Mouse (Mus musculus) lung, embryonic 14.5 days (tissue): ENCODE results near the gene Mrnip. TPM values are rescaled to one million over a fixed set of nuclear protein-coding genes. Genes with fewer than 3 reads are reported as not detected.
A peak's percentile ranks its signal among the peaks of the same experiment; 100 is the strongest.

Experiments used
- ATAC-seq: fragments of 200-750 bp; cut with Nextera tagmentation; 2 replicates; pipeline ENCODE4 v1.8.0; 2017; ENCODE audit warnings: mild to moderate bottlenecking, moderate TSS enrichment, moderate library complexity; ENCODE audit not compliant: insufficient read depth
- DNase-seq: peaks from one replicate; pipeline ENCODE4 v3.0.0-alpha.2; 2015
- H3K27ac ChIP-seq: fragments of 300-500 bp; sonication (generic); 2 replicates; pipeline ENCODE4 v1.5.1; 2014; ENCODE audit warnings: low read depth, mild to moderate bottlenecking, moderate library complexity
- H3K27me3 ChIP-seq: fragments of 300-500 bp; sonication (generic); 2 replicates; pipeline ENCODE4 v1.6.1; 2014; ENCODE audit warnings: low read length, control low read depth; ENCODE audit not compliant: insufficient read depth
- H3K36me3 ChIP-seq: fragments of 300-500 bp; sonication (generic); 2 replicates; pipeline ENCODE4 v1.6.1; 2014; ENCODE audit warnings: control low read depth; ENCODE audit not compliant: insufficient read depth
- H3K4me1 ChIP-seq: fragments of 300-500 bp; sonication (generic); 2 replicates; pipeline ENCODE4 v1.6.1; 2014; ENCODE audit warnings: antibody characterized with exemption, control low read depth; ENCODE audit not compliant: insufficient read depth
- H3K4me2 ChIP-seq: fragments of 300-500 bp; sonication (generic); 2 replicates; pipeline ENCODE4 v1.6.1; 2014; ENCODE audit warnings: mild to moderate bottlenecking
- H3K4me3 ChIP-seq: fragments of 300-500 bp; sonication (generic); 2 replicates; pipeline ENCODE4 v1.5.1; 2014; ENCODE audit warnings: low read depth, low read length
- H3K9ac ChIP-seq: fragments of 300-500 bp; sonication (generic); 2 replicates; pipeline ENCODE4 v1.6.1; 2014
- H3K9me3 ChIP-seq: fragments of 300-500 bp; sonication (generic); 2 replicates; pipeline ENCODE4 v1.6.1; 2016; ENCODE audit warnings: low read depth, low read length, control low read depth
- CTCF ChIP-seq: IDR thresholded peaks from 2 replicates; pipeline ENCODE4 v1.5.1; 2016; ENCODE audit warnings: antibody characterized with exemption, low read depth
- WGBS: fragments of 180-500 bp; shearing (Covaris S2); extraction: QIAGEN DNeasy Blood & Tissue Kit; methylation state at CpG from one replicate; pipeline ENCODE4 v1.1.7; 2014; 5-methylcytosine and 5-hydroxymethylcytosine counted together
- polyA plus RNA-seq: library from polyadenylated mRNA; unstranded; fragments of >200 nt; fragmentation: Nextera tagmentation; extraction: Ambion mirVana; gene quantifications from 2 replicates; pipeline ENCODE4 v1.2.1, GENCODE M21; 2014

Mrnip gene
- polyA plus RNA-seq, 1 experiment from 2014 or later, result 18.4 TPM

- H3K27ac ChIP-seq, result no peak overlapping the region
- H3K4me2 ChIP-seq, result peak overlapping the region; percentile 79
- no peak for TF ChIP-seq CTCF
- H3K27me3 ChIP-seq, result no peaks in the 10 kb centered on the region
- 91% methylated on average over 3 of the region's 3 CpGs for WGBS
- peak overlapping the region; percentile 94 for H3K9ac ChIP-seq
- H3K4me3 ChIP-seq, result peak overlapping the region; percentile 96
- ATAC-seq (no peak), DNase-seq (no peak)
- no peaks in the 10 kb centered on the region for H3K9me3 ChIP-seq
- H3K36me3 ChIP-seq, result peaks cover 14% of the 10 kb centered on the region
- peaks cover 24% of the 10 kb centered on the region for H3K4me1 ChIP-seq
Observed at GRCm38 (mm10) chr11:50211322-50212059, 37.2 kb downstream of the Mrnip start.

DNA sequence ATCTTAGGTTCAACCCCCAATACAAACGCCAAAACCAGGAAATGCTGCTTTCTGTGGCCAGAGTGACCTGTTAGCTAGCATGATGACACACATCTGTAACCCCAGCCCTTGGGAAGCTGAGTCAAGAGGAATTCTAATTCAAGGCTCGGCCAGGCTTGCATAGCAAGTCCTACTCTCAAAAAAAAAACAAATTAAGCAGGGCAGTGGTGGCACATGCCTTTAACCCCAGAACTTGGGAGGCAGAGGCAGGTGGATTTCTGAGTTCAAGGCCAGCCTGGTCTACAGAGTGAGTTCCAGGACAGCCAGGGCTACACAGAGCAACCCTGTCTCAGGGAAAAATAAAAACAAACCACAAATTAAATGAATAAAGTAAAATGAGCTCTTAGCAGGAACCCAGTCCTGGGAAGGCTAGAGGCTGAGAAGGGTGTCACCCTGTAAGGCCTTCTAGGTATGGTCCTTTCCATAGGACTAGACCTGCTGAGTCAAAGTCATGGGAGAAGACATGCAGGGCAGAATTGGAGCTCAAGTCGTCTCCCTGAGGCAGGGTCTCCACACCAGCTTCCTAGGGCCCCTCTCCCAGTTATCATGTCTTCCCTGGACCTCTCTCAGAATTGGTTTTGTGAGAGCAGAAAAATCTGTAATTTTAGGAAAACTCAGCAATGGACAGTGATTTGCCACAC is 38.0 kb downstream of the Mrnip start:
- H3K9ac ChIP-seq, result no peak overlapping the region
- DNase-seq (no peak), ATAC-seq (no peak)
- 61% methylated on average over 3 of the region's 3 CpGs for WGBS
- no peak overlapping the region for H3K4me2 ChIP-seq
- H3K4me1 ChIP-seq, result peaks cover 24% of the 10 kb centered on the region
- H3K27me3 ChIP-seq, result no peaks in the 10 kb centered on the region
- no peaks in the 10 kb centered on the region for H3K9me3 ChIP-seq
- no peak overlapping the region; the same call in 1 of the 2 replicates for H3K27ac ChIP-seq
- peaks cover 7% of the 10 kb centered on the region for H3K36me3 ChIP-seq
- no peak for TF ChIP-seq CTCF
- no peak overlapping the region for H3K4me3 ChIP-seq

DNA sequence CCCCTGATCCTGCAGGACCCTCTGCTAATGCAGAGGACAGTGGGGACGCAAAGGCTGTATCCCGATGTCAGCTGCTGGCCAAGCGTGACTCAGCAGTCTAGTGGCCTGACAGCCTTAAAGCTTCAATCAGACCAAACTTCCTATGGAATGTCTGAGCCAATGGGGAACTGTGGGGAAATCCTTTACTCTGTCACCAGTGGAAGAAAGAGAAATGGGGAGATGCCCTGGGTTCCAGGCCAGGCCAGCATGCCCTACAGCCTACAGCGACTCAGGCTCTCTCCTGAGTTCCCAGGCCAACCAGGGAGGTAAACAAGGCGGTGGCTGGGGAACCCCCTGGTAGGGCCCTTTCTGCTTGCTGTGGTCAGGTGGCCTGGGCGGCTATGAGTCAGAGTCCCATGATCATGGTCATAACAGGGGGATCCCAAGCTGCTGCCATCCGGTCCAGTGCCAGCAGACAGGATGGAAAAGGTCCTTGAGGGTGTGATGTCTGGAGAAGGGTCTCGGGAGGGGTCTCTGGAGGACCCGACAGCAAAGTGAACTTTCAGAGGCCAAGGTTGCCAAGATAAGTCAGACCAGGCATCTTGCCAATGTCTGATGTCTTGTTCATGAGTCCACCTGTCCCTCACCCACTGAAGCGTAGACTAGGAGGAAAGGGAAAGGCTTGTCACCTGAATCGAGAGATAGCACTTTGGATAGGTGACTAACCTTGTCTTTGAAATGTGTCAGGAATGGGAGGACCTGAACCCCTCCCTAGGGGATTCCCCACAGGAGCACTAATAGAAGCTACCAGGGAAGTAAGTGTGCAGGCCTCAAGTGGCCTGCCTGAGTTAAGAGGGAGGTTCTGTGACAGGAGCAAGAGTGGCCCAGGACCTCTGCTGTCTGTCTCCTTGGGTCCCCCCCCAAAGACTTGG is 38.9 kb downstream of the Mrnip start:
- Histone ChIP-seq H3K36me3 (no peaks in the 10 kb centered on the region), H3K4me3 (no peak overlapping the region), H3K9me3 (no peaks in the 10 kb centered on the region), H3K4me1 (peaks cover 24% of the 10 kb centered on the region), H3K27ac (no peak overlapping the region; the same call in 1 of the 2 replicates), H3K9ac (no peak overlapping the region), H3K27me3 (no peaks in the 10 kb centered on the region), H3K4me2 (no peak overlapping the region)
- ATAC-seq, result no peak
- WGBS, result 45% methylated on average over 11 of the region's 11 CpGs
- TF ChIP-seq CTCF, result no peak
- DNase-seq, result peak; percentile 55

- Histone ChIP-seq H3K4me1 (peaks cover 17% of the 10 kb centered on the region), H3K36me3 (no peaks in the 10 kb centered on the region), H3K27me3 (no peaks in the 10 kb centered on the region), H3K4me2 (no peak overlapping the region), H3K9ac (no peak overlapping the region), H3K27ac (no peak overlapping the region), H3K9me3 (no peaks in the 10 kb centered on the region), H3K4me3 (no peak overlapping the region)
- DNase-seq, result no peak
- WGBS, result 92% methylated on average over 6 of the region's 6 CpGs
- ATAC-seq, result no peak
- TF ChIP-seq CTCF, result no peak
Observed at GRCm38 (mm10) chr11:50214631-50215030, 40.4 kb downstream of the Mrnip start.

- Histone ChIP-seq H3K4me3 (no peak overlapping the region), H3K9me3 (no peaks in the 10 kb centered on the region), H3K4me2 (peak overlapping the region; percentile 23), H3K27ac (0 out of 2 replicates have a peak overlapping the region, but pooled peaks have one; percentile 30), H3K9ac (no peak overlapping the region), H3K36me3 (no peaks in the 10 kb centered on the region), H3K4me1 (peaks cover 17% of the 10 kb centered on the region), H3K27me3 (no peaks in the 10 kb centered on the region)
- no peak for ATAC-seq
- no peak for TF ChIP-seq CTCF
- 20% methylated on average over 9 of the region's 9 CpGs for WGBS
- DNase-seq, result no peak
Observed at GRCm38 (mm10) chr11:50215633-50216032, 41.4 kb downstream of the Mrnip start.

- Histone ChIP-seq H3K36me3 (no peaks in the 10 kb centered on the region), H3K4me3 (no peak overlapping the region), H3K4me2 (no peak overlapping the region), H3K27me3 (no peaks in the 10 kb centered on the region), H3K27ac (no peak overlapping the region), H3K9ac (no peak overlapping the region), H3K4me1 (peaks cover 17% of the 10 kb centered on the region), H3K9me3 (no peaks in the 10 kb centered on the region)
- DNase-seq (no peak), ATAC-seq (no peak)
- no peak for TF ChIP-seq CTCF
- WGBS, result 62% methylated on average over 4 of the region's 4 CpGs
Observed at GRCm38 (mm10) chr11:50216724-50217366, 42.6 kb downstream of the Mrnip start.
